Mouse (Mus musculus): ENCODE measurements around the gene Fbxo47.

Gene Fbxo47

DNA sequence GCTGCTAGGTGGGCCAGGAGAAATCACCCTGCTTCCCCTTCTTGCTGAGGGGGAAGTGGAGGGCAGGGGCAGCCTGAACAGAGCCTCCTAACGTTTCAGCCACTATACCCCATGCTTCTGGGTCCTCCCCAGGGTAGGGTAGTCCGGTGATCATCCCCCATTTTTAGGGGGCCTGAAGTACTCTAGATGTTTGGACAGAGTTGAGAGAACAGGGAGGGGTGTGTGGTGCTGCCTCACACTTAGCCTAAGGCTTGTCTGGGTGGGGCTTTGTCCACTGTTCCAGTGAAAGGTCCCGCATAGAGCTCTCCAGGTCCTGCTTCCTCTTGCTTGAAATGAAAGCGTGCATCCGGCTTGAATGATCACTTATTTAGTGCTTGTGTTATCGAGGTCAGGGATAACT is 53.5 kb downstream of the Fbxo47 start:
- no peak for DNase-seq (ENCODE audit: low spot score in 2 of 2)

DNA sequence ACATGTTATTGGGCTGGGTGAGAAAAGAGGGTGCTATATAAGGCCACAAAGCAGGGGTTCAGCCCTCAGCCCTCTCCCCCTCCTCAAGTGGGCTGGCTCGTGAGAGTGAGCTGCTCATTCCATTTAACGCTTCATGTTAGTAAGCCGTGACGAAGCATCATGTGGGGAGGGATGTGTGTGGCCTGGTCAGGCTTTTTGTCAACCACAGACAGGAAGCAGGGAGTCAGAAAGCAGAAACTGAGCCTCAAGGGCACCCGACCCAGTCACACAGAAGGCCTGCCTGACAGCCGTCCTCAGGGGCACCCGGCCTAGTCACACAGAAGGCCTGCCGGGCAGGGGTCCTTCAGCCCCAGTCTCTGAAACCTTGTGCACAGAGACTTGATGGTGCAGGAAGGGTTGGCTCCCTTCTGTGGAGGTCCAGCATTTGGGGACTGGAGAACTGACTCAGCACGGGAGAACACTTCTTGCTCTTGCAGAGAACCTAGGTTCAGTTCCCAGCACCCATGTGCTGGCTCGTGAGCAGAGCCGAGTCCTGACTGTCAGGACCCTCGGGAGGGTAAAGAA is 54.0 kb downstream of the Fbxo47 start:
- no peak for DNase-seq (ENCODE audit: low spot score in 2 of 2)

DNA sequence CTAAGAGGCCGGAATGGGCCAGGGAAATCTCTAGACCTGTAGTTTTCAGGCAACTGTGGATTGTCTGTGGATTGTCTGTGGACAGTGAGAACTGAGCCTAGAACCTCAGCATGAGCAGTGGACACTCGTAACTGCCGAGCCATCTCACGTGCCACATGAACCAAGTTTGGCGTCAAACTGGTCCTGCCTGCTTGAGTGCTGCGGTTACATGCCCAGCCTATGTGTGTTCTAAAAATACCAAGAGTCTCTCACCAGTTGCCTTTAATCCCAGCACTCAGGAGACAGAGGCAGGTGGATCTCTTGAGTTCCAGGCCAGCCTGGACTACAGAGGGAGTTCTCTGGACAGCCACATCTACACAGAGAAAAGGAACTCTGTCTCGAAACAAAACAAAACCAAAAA is 54.6 kb downstream of the Fbxo47 start:
- no peak for DNase-seq (ENCODE audit: low spot score in 2 of 2)

DNA sequence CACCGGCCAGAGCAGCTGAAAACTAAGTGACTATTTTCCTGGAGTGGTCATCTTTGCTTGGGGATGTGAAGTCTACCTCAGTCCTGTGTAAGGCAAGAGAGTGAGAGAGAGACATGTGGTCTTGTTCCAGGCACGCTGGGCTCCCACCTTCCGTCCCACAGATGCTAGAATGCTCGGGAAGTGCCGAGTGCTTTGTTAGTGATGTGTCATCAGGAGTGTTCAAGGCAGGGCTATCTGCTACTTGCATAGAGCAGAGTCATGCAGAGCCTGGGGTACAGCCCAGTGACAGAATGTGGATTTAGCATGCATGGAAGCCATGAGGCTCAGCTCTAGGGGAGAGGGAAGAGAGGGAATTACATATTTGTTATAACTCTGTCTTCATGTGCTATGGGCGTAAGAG is 56.3 kb downstream of the Fbxo47 start:
- DNase-seq (ENCODE audit: low spot score in 2 of 2), result no peak

DNA sequence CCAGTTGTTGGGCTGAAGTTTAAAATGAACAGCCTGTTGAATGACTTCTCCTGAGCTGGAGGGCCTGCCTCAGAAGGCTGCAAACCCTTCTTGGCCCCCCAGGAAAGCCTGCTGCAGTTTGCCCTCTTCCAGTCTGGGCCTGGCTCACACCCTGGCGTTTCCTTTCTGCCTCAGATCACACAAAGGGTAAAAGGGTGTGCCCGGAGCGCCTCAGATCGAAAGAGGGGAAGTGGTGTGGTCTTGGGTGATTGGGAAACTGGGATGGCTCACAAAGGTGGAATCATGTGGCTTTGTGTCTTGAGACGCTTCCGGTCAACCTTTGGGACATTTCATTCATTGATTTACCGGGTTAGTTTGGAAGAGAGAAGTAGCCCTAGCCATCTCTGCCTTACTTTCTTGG is 57.5 kb downstream of the Fbxo47 start:
- DNase-seq (ENCODE audit: low spot score in 2 of 2), result no peak

DNA sequence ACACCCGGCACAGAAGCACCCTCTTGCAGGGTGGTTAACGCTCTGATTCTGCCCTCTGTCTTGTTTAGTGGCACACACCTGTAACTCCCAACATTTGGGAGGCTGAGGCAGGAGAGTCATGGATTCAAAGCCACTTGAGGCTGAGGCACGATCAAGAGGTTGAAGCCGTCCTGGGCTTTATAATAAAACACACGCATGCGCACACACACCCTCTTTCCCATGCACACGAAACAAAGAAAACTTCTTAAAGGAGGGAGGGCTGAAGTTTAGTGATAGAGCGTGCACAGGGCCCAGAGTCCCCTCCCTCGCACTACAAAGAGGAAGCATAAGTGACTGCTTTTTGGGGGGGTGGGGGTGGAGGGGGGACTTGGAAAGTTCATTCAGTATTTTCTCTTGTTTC is 58.0 kb downstream of the Fbxo47 start:
- no peak for DNase-seq (ENCODE audit: low spot score in 2 of 2)

DNA sequence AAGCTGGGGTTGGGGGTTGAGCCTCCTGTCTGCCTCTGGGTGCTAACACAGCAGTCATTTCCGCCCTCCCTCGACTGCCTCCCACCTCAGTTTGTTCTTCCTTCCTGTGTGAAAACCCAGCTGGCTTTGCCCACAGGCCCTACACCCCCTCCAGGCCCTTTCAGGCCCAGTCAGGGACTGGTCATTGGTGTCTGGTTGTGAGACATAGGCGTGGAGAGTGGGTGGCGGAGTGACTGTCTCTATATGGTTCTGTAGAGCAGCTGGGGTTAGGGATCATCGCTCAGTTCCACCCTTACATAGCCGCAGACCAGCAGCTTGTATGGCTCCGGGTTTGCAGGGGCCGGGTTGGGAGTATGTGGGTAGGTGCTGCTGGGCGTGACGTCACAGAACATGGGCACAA is 58.7 kb downstream of the Fbxo47 start:
- DNase-seq (ENCODE audit: low spot score in 2 of 2), result no peak

DNA sequence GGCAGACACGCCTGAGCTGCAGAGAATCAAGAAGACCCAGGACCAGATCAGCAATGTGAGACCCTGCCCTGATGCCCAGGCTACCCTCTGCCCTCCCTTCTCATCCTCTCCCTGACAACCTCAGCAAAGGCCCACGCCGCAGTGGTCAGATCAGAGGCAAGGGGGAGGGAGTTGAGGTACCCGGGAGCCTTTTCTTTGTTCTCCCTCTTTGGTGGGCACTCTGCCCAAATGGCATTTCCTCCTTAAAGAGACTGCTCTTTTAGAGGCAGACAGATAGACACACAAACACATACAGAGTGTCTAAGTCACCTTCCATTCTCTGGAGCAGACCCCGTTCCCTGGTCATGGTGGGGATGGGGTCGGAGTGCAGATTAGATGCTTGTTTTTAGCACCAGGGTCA is 59.1 kb downstream of the Fbxo47 start:
- DNase-seq (ENCODE audit: low spot score in 2 of 2), result no peak

DNA sequence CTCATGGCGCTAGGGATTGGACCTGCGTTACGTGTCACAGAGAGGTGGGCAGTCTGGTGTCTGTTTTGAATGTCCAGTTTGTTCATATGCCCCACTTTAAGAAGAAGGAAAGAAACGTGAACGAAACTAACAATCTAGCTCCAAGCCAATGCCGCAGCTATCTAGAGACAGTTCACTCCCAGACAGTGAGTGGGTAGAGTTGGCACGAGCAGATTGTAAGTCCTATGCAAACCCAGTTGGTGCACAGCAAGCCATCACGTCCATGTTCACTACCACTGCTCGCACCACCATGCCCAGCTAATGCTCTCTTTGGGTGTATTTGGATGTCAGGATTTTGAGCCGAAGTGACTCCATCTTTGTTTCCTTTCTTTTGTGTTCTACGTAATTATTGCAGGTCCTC is 59.8 kb downstream of the Fbxo47 start:
- no peak for DNase-seq (ENCODE audit: low spot score in 2 of 2)

DNA sequence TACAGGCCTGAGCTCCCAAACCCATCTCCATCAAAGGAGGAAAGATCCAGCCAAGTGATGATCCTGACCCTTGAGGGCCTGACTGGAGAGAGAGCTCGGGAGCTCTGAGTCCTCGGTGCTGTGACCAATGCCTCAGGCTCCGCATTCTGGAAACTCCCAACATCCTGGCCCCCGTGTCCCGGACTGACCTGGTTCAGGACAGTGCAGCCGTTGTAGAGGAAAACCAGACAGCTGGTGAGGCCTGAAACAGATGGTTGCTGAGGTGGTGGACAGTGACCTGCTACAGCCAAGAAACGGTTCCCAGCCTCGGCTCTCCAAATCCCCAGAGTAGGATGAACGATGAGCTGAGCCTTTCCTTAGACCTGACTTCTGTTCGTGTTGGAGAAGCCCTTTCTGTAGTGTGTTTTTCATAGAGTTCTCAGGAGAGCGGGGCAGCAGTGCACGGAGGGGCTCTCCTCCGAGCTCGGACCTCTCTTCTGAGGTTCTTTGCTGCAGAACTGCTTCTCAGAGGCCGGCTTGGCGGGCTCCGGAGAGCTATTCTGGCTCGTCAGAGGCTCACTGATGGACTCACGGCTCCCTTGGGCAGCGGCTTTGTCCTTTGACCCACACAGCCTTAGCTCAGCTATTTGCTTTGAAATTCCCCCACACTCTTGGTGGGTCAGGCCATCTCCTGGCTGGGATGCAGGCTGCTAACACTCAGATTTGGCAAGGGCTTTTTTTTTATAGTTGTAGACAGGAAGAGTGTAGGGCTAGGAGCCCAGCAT is 60.9 kb downstream of the Fbxo47 start:
- peak; percentile 60 to 69 for DNase-seq (ENCODE audit: low spot score in 2 of 2)

DNA sequence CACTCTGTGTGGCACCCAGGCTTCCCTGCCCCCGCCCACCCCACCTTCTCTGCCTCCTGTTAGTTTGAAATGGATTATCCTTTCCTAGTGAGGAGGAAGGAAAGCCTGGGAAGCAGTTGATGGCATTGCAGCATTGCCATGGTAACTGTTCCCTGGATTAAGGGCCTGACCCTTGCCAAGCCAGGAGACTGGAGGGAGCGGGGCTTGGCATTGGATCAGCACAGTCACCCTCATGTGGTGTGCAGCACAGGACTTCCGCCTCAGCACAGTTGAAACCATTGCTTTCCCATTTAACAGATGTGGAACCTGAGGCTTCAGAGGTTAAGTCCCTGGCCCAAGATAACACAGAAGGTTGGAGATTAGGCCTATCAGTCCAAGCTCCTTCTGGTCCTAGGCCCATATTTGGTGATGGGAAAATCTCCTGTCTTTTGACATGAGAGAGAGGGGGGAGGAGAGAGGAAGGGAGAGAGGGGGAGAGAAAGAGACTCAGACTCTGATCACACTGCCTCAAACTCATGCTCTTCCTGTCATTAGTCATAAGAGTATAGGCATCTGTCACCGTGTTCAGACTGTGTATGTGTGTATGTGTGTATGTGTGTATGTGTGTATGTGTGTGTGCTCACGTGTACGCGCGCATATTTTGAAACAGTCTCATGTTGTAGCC is 62.4 kb downstream of the Fbxo47 start:
- DNase-seq (ENCODE audit: low spot score in 2 of 2), result no peak

DNA sequence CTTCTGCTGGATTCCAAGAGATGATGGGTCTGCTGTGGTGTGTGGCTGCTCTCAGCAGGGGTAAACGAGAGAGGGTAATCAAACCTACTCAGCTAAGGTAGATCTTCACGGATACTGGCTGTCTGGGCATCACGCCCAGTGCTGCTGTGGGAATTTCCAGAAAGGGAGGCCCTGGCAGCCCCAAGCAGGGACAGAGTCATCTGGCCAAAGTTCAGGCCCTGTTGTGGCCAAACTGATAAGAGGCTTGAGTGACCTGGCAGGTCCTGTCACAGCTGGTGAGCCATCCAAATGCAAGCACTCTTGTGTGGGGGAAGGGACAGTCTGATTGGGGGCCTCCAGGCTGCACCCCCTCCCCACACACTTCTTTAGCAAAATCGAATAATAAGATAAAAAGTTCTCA is 63.1 kb downstream of the Fbxo47 start:
- peak; percentile 76 to 79 for DNase-seq (ENCODE audit: low spot score in 2 of 2)

DNA sequence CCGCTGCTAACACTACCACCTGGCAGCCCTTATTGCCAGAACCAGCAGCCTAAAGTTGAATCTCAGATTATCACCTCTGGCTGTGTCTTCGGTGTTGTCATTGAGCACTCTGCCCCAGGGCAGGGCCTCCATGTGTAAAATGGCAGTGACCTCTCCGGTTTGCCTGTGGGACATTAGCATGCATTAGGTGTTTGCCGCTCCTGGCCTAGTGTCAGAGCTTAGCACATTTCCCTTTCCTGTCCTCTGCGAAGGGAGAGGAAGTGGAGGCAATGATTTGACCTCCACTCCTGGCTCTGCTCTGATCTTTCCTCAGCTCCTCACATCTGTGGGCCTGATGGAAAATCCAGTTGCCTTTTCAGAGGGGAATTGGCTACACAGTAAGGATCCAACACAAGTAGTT is 64.0 kb downstream of the Fbxo47 start:
- DNase-seq (ENCODE audit: low spot score in 2 of 2), result peak in 1 of 2 experiments; percentile 71

DNA sequence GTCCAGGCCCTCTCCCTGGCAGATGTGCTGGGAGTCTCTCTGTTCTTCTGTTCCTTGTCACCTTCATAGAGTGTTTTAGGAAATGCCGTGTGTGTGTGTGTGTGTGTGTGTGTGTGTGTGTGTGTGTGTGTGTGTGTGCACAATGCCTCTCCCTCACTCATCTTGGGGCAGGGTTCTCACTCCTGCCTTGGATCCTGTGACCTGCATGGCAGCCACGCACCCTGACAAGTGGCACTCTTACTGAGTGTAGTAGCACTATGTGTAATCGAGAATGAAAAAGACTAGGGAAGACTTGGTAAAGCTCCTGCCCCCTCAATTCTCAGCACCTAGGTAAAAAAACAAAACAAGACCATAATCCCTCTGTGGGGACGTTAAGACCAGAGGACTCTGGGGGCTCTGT is 64.9 kb downstream of the Fbxo47 start:
- no peak for DNase-seq (ENCODE audit: low spot score in 2 of 2)

DNA sequence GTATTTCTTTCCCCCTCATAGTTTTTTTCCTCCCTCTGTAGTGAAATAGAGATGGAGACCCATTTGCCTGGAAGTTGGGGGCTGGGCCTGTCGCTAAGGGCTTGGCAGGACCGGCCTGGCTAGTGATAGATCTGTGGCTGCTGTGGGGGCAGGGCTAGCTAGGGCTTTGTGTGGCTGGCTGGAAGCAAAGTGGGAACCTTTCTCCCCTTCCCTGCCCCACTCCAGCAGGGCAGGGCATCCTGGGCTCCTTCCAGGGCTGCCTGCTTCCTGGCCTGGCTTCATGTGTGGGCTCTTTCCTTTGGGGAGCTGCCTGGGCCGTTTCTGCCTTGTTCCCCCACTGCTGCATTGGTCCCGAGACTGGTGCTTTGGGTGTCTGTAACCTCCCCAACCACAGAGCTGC is 65.4 kb downstream of the Fbxo47 start:
- DNase-seq (ENCODE audit: low spot score in 2 of 2), result no peak

DNA sequence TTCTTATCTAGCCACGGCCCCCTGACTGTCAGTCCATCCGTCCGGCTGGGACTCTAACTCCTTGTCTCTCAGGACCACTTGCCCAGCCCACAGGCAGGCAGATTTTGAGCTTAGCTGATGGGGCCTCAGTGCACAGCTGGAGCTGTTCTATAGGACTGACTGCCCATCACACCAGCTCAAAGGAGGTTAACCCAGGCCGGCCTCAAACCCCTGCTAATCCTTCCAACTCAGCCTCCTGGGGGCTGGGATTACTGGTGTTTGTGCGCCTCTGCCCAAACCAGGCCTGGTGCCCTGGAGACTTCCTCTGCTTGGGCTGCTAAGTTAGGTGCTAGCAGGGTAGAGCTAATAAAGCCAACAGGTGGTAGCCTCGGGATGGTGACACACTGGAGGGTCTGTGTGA is 66.0 kb downstream of the Fbxo47 start:
- DNase-seq (ENCODE audit: low spot score in 2 of 2), result no peak

DNA sequence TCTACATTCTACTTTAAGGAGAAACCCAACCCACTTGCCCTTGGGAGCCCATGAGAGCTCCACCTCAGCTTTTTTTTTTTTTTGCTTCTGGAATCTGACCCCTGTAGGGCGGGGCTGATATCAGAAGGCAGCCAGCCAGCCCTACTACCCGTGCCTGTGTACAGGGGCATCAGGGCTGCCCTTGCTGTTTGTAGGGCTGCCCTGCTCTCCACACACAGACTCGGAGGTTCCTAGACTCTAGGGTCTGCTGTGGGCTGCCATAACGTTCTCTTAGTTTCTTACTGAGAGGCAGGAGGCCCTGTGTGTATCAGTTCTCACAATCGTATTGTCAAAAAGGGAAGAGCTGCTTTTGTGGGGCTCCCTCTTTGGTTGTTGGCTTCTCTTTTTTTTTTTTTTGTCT is 66.6 kb downstream of the Fbxo47 start:
- DNase-seq (ENCODE audit: low spot score in 2 of 2), result no peak

DNA sequence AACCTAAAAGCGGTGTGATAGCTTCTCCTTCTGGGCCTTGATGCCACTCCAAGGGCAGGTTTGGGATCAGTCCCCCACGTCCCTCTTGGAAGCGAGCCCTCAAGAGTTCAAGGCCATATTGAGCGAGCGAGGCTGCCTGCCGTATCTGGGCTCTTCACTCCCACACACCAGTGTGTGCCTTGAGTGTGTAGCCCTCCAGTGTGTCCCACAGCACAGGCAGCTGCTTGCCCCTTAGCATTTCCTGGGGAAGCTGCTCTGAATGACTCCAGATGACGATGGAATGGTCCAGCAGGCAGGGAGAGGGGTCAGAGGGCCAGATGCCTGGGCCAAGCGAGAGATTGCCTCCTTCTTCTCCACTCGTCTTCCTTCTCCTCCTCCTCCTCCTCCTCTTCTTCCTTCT is 67.0 kb downstream of the Fbxo47 start:
- DNase-seq (ENCODE audit: low spot score in 2 of 2), result no peak

DNA sequence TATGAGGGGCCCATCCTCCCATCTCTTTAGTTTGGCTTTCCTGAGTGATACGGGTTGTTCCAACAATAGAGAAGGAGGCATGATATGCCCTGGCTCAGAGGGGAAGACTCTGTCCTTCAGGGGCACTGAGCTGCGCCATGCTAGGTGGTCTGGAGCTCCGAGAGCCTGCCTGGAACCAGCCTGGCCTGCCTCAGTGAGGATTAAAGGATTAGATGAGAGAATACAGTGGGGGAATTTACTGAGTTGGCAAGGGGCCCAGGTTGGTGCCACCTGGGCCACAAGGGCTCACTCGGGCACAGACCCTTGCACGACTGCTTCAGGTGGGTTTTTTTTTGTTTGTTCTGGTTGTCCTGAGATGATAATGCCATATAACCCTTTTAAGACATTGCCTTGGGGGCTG is 67.8 kb downstream of the Fbxo47 start:
- no peak for DNase-seq (ENCODE audit: low spot score in 2 of 2)

DNA sequence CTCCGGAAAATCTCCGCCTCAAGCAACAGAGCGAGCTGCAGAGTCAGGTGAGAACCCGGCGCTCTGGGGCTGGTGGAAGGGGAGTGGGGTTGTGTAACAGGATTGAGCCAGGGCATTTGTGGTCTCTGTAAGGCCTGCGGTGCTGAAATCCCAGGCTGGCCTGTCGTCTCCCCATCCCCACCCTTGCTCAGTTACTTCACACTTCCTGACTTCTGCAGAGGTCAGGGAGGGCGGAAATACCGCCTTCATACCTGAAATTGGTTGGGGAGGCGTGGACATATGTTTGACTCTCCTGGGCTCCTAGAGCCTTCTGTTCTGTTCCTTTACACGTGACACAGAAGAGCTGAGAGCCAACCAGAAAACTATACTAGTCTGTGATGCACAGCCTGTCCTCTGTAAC is 68.2 kb downstream of the Fbxo47 start:
- DNase-seq (ENCODE audit: low spot score in 2 of 2), result no peak

DNA sequence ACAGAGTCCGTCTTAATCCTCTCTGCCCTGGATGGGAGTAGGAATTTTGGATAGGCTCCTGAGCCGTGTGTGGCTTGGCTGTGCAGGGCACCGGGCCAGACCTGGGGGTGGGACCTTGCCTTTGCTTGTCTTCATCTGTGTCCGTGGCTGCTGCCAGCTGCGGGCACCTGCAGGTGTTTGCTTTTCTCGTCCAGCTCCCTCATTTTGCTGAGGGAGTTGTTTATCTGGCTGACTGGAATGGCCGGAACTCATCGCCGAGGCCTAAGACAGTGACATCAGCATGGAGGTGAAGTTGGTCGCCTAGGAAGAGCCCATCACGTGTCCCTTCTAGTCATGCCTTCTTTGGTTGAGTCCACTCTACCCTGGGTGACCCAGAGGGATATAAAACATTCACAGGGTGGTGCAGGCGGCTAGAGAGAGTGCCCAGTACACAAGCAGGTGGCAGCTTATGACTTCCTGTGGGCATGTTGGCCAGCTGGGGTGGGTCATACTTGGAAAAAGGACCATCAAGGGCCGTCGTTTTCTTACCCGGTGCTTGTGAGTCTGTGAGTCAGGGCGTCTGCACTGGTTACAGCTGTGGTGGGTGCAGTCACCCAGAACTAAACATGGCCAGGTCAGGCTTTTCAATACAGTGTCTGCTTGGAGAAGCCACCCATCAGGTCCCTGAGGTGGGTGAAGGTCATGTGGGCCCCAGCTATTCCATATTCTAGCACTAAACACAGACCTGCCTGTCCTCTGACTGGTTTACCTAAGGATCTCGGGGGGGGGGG is 70.0 kb downstream of the Fbxo47 start:
- DNase-seq (ENCODE audit: low spot score in 2 of 2), result no peak

DNA sequence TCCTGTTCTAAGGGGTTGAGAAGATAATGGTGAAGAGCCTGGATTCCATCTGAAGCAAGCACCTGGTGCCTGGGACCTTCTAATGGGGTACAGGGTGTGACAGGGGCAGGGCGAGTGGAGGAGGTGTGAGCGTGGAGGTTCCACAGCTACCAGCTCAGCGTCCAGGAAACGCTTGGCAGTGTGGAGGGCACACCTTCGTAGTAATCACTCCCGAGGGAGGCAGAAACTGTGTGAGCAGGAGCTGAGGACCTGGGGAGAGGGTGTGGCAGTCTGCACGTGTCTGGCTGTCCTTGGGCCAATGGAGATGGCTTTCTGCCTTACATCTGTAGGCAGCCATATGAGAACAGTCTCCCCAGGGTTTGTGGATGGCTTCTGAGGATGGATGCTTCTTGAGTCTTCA is 70.9 kb downstream of the Fbxo47 start:
- no peak for DNase-seq (ENCODE audit: low spot score in 2 of 2)

DNA sequence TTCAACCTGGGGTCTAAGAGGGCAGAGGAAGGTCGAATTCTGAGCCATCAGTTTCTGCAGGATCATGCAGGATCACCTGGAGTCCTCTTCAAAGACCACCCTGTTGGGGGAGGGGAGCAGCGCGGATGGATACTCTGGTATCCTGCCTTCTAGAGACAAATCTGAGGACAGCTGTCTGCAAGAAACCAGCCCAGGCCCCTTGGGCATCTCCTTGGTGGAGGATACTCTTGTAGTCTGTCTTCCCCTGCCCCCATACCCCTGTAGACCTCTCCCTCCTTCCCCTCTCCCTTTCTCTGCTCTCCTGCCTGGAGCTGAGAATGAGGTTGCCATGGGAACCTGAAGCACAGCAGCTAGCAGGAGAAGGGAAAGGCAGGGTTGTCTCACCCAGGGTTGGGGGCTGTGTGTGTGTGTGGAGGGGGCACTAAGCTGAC is 71.4 kb downstream of the Fbxo47 start:
- no peak for DNase-seq (ENCODE audit: low spot score in 2 of 2)

All from heart, adult 9 months (tissue).